Mouse (Mus musculus): ENCODE measurements around the gene Vti1a.

DNA sequence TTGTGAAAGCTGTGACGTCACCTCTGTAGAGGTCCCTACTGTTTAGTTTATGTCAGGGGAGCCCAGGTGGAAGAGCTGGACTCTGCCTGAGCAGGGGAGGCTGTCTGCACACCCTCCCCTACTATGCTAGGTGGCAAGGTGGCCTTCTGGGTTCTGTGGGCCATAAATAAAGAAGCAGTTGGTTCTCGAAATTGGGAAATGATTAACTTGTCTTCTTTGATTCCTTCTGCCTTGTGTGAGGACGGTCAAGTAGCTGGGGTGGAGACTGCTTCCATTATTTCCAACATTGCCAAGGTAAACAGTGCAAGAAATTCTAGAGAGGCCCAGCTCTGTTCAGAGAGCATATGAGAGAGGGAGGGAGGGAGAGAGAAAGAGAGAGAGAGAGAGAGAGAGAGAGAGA lies 47.9 kb upstream of the Vti1a start:
- TF ChIP-seq POLR2A (IDR thresholded peaks at IDR 0.05; ENCODE audit: insufficient read depth, low read length), result no peak
- no peak for TF ChIP-seq CTCF (IDR thresholded peaks at IDR 0.05; ENCODE audit: low read depth, low read length)
- TF ChIP-seq EP300 (IDR thresholded peaks at IDR 0.05; ENCODE audit: insufficient read depth, low read depth, low read length), result no peak
